Mouse (Mus musculus): ENCODE measurements around the gene D1Pas1.

Gene D1Pas1

DNA sequence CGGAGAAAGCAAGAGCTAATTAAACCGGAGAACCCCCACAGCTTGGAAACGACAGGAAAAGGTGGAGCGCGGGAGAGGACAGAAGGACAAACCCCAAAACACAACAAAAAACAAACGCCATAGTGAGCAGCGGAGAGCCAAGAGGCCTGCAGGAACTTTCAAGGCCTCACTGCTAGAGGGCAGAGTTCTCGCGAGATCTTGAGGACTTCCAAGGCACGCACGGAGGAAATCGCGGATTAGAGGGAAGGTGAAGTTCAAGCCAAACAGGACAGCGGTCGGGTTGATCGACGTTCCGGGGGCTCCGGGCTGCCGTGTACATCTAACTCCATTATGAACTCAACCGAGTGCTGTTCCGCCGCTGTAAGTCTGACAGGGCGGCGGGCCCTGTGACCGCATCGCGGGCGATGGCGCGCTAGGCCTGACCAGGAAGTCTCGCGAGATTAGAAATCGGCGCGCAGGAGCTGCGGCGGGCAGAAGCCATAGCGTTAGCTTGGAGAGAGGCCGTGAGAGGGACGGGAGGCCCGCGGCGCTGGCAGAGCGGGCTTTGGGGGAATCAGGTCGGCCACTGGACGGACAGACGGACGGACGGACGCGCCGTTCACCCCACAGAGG is at the start of gene D1Pas1:
TSS of gene D1Pas1 (plus strand) at position 216 of the 612 bp plus-strand sequence.
- DNase-seq (ENCODE audit: low read depth in 2 of 2, low spot score in 2 of 2), result no peak

DNA sequence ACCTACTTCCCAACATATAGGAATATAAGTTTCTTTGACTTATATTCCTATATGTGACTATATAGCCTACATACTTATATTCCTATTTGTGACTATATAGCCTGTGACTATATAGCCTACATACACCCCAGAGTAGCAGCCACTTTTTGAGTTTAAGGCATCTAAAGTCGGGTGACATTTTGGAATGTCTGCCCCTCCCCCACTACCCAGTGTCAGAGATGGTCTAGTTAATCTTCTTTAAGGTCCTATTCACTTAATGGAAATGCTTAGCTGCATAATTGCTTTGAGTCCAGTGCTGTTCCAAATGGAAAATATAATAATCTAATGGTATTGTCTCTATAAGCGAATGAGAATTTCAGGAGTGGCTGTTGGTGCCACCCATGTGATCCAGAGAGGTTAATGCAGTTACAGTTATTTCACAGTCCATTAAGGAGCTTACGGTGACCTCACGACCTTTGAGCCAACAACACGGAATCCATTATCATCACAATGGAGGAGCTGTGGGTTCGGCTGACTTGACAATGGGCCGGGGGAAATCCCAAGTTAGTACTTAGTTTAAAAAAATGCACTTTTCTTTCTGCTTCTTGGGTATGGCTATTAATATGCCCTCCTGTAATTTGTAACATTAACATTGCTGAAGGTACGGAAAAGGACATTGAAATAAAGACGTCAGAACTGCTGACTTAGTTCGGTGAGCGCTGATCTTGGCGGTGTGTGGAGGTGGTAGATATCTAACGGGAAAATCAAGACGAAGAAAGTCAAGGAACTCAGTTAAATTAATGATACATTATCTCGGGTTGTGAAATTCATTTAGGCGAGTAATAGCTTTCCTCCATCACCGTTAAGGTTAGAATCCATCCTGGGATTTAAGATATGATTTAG is 44.5 kb upstream of the D1Pas1 start:
- no peak for DNase-seq (ENCODE audit: low read depth in 2 of 2, low spot score in 2 of 2)

DNA sequence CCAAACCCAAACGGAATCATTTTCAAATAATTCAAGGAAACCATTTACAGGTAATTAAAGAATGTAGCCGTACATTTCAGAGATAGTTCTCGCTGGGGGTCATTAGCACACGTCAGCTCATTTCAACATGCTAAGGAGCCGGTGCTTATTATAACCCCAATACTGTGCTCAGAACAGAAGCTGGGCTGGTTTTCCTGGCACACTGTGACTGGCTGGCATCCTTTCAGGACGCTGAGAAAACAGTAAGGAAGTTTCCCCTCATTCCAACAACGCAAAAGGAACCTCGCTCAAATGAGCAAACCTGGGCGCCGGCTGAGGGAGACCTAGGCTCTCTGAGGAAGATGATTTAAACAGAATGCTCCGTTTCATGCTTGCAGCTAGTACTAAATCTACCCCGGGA is 43.2 kb upstream of the D1Pas1 start:
- DNase-seq (ENCODE audit: low read depth in 2 of 2, low spot score in 2 of 2), result no peak

DNA sequence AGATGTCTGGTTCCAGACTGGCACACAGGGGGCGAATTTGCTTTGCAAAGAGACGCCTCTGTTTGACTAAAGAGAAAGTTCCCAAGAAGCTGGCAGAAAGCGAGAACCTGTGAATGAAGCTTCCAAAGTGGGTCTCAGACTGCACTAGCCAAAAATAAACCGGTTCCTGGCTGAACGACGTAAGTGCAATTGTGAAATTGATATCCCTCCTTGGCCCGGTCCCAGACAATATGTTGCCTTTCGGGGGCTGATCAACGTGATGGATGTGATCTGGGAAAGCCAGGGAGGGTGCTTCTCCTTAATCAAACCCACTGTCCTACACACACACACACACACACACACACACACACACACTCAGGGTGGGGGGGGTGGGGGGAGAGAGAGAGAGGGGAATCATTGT is 41.8 kb upstream of the D1Pas1 start:
- DNase-seq (ENCODE audit: low read depth in 2 of 2, low spot score in 2 of 2), result no peak

DNA sequence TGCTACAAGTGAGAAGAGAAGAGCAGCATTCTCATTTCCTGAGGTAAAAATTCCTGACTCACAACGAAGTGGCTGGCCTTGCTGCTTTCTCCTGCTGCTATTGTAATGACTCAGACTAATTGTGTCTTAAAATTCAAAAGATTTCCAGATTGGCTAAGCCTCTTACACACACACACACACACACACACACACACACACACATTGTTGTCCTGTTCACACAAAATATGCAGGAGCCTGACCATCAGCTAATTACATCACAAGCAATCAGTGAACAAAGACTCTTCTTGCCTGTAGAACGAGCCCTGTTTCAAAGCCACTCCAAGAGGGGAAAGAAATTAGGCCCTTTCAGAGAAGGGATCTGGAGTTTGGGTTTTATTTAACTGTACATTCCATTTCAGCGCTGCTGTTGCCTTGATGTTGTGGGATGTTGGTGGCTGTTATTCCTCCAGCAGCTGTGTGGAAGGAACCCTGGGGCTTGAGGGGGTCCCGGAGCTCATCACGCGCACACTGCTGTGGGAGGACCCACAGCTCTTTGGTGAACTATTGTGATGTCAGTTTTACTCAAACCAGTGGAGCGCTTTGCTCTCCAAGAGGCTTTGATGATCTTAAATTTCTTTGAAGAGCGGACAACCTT is 40.8 kb upstream of the D1Pas1 start:
- DNase-seq (ENCODE audit: low read depth in 2 of 2, low spot score in 2 of 2), result no peak

DNA sequence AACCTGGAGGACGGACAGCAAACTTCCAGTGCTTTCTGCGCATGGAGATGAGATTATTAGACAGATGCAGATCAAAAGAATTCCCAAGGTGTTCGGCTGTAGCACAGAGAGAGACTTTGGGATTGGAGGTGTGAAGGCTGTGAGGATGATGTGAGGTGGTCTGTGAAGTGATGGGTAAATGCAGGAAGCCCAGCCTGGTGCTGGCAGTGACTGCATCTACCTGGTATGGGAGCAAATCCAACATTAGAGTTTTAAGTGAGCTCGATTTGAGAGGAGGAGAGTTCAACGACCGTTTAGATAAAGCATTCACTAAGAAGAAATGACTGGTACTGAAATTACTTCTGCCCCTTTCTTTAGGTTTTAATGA is 40.3 kb upstream of the D1Pas1 start:
- no peak for DNase-seq (ENCODE audit: low read depth in 2 of 2, low spot score in 2 of 2)

DNA sequence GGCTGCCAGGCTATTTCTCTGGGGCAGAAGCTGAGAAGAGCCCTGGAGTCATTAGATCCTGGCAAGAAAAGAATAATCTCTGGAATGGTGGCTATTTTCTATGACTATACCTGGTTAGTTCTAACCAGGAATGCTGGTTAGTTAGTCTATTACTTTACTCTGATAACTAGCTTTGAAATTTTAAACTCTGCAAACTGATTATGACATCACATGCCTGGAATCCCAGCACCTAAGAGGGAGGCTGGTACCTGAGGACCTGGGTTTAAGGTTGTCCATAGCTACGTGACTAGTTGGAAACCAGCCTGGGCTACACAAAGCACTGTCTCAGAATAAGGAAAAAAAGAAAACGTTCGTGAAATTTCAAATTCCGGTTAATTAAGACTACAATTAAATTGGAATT is 39.7 kb upstream of the D1Pas1 start:
- no peak for DNase-seq (ENCODE audit: low read depth in 2 of 2, low spot score in 2 of 2)

DNA sequence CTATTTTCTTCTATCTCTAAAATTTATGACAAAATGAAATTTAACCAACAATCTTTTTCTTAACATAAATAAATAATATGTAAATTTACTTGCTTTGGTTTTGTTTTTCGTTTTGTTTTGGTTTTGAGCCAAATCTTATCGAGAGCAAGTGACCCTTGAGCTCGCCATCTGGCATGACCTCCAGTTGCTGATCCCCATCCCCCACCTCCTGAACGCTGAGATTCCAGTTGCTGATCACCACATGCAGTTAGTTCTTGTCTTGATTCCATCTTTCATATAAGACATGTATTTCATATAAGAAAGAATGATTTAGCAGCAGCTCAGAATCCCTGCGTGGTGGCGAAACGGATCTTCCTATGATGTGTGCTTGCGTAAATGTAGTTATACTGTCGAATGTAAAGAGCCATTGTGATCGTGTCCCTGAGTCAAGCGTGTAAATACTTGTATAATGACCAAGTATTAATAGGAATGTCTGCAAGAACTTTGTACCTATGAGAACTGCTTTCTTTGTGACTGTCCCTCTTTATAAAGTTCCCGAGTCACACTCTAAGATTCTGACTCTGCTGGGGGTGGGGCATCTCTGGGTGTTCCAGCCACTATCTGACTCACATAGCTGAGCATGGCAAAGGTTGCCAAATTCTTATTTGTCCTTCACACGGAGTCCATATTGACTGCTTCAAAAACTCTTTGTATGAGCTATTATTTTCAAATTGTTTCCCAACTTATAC is 36.9 kb upstream of the D1Pas1 start:
- no peak for DNase-seq (ENCODE audit: low read depth in 2 of 2, low spot score in 2 of 2)

DNA sequence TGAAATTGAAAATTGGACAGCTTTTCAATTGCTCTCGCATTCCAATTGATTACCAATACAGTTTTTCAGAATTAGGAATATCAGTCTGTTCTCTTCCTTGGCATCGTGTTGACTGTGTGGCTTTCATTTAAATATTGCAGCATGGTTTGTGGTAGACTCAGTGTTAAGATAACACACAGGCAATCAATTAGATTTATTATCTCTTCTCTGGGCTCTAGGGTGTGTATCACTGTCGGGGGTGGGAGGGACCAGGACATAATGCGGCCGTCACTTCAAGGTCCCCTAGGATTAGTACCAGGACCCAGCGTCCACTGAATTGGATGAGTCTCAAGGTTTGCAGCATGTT is 36.4 kb upstream of the D1Pas1 start:
- DNase-seq (ENCODE audit: low read depth in 2 of 2, low spot score in 2 of 2), result no peak

DNA sequence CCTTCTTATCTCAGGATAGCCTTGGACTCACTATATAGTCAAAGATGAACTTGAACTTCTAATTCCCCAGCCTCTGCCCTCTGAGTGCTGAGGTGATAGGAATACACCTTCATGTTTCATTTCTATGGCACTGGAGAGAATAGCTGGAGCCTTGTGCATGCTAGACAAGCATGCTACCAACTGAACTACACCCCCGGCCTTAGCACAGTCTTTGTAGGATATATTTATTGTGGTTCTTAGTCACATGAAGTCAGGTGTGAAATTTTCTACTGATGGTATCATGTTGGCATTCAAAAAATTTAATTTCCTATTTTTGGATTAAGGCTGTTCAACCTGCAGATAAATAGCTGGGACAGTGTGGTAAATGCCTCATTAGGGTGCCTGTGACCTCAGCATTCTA is 33.0 kb upstream of the D1Pas1 start:
- no peak for DNase-seq (ENCODE audit: low read depth in 2 of 2, low spot score in 2 of 2)

DNA sequence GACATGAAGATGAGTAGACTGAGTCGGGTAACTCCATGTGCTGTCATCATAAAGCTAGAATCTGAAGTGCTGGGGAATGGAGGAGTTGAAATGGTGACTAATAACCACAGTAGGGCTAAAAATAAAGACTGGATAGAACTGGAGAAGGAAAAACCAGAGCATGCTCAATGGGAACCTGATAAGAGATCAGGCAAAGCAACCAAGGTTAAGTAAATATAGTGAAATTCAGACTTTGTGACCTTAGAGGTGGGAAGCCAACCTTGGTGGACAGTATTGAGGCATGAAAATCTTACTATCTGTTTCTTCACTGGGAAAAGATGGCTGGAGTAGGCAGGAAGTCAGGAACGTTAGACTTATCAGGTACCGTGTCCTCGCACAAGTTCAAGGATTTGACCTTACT is 14.8 kb upstream of the D1Pas1 start:
- DNase-seq (ENCODE audit: low read depth in 2 of 2, low spot score in 2 of 2), result no peak

DNA sequence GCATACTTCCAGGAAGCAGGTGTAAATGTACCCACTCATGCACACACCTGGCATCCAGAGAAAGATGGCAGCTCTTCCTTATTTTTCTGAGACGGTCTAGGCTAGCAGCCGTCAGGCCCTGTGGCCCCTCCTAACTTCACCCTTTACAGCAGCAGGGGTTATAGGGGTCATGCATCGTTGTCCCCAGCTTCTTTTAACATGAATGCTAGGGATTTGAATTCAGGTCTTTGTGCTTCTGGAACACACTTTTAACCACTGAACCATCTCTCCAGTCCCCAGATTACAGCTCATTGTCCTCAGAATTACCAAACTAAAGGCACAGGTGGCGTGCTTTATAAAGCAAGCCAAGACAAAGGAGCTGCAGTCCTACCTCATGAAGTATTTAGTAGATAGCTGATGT is 12.6 kb upstream of the D1Pas1 start:
- DNase-seq (ENCODE audit: low read depth in 2 of 2, low spot score in 2 of 2), result no peak

DNA sequence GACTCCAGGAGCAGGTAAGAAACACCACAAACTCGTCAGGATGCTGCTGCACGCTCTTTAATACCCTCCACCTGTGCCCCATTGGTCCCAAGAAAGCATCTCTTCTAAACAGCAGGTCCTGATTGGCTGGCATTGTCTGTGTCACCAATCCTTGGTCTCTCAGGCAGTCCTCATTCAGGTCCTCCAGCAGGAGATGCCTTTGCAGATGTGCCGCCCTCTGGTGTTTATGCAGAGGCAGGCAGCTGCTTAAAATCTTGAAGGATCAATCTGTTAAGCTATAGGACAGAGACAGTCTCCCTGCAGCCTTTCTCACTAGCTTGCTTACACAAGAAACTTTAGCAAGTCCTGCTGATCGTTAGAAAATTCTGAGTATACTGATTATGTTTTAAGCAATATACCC is 7.8 kb upstream of the D1Pas1 start:
- no peak for DNase-seq (ENCODE audit: low read depth in 2 of 2, low spot score in 2 of 2)

DNA sequence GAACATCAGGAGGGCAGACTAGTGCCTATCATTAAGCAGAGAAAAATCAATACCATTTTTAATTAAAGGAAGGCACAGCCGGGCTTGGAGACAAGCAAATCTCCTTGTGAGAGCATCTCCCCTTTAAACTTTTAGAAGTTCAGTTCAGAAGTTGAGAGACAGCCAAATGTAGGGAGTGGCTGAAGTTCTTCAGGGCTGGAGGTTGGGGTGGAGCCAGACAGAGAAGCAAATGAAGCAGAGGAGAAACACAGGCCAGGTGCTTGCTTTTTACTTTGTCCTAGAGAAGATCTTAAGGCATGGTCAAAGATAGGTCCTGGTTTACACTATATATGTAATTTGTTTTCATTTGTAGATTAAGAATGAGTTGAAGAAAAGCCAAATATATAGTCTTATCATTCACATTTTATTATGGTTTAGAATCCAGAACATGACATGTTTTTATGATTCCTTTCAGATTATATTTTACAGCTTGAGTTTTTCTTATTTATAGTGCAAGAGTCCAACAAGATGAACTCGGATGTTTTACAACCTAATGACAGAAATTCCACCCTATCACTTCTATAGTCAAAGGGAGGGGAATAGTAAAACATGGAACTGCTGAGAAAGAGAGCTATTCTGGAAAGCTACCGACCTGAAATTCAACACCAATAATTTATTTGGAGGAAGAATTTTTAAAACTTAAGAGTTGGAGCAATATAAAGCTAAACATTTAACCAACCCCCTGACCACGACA is 2.9 kb upstream of the D1Pas1 start:
- DNase-seq (ENCODE audit: low read depth in 2 of 2, low spot score in 2 of 2), result no peak

DNA sequence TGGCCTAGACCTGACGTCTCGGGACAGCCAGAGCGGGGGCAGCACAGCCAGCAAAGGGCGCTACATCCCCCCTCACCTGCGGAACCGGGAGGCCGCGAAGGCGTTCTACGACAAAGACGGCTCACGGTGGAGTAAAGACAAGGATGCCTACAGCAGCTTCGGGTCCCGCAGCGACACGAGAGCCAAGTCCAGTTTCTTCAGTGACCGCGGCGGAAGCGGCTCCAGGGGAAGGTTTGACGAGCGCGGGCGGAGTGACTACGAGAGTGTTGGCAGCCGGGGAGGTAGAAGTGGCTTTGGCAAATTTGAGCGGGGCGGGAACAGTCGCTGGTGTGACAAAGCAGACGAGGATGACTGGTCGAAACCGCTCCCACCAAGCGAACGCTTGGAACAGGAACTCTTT is 710 bp downstream of the D1Pas1 start:
- DNase-seq (ENCODE audit: low read depth in 2 of 2, low spot score in 2 of 2), result no peak

DNA sequence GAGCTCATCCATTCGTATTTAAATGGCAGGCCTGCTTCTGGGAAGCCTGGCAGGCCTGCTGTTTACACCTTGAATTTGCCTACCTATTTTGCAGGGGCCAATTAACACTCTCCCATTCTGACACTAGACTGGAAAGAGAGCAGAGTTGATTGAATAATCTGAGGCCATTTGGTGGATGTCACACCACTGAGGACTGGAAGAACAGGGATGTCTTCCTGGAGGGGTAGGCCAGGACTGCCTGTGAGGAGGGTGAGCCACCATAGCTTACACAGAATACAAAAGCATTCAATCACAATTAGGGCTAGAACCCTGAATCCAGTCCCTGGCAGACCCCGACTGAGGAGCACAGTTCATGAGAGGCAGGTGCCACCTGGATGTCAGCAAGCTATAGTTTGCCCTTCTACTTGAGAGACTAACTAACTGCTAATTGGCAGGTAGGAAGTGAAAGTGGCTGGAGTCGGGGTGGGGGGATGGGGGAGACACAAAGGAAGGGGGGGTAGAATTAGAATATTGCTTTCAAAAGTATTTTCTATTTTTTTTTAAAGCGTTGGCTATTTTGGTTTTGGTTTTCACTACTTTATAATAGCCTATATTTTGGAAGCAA is 9.8 kb downstream of the D1Pas1 start:
- DNase-seq (ENCODE audit: low read depth in 2 of 2, low spot score in 2 of 2), result no peak

DNA sequence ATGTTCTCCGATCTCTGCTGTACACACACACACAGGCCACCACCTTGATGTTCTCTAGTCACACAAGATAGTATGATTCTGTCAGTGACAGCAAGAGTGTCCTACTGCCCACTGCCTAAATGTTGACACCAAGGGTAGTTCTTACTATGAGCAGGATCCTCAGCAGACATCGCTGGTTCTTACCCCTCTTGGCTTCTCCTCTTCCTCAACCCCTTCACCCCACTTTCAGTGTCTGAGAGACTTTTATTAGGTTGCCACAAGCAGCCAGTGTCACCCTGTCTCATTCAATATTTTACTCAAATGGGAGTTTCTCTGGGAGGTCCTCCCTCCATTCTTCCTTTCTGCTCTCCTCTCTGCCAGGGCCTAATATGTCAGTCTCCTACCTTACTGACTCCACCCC is 10.6 kb downstream of the D1Pas1 start:
- DNase-seq (ENCODE audit: low read depth in 2 of 2, low spot score in 2 of 2), result no peak

DNA sequence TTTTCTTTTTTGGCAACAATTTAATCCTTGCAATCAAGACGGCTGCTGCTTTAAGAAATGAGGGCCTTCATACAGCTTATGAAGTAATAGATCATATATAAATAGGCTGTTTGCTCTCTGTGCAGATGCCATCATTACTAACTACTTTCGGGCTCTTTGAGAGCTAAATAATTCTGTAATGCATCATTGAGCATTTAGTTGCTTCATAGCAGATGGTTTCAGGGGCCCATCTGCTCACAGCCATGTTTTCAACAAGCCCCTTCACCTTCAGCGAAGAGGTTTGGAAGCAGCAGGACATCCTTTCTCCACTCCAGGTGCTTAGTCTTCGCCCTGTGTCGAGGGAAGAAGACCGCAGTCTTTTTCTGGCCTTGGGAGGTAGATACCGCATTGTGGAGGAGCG is 12.2 kb downstream of the D1Pas1 start:
- no peak for DNase-seq (ENCODE audit: low read depth in 2 of 2, low spot score in 2 of 2)

DNA sequence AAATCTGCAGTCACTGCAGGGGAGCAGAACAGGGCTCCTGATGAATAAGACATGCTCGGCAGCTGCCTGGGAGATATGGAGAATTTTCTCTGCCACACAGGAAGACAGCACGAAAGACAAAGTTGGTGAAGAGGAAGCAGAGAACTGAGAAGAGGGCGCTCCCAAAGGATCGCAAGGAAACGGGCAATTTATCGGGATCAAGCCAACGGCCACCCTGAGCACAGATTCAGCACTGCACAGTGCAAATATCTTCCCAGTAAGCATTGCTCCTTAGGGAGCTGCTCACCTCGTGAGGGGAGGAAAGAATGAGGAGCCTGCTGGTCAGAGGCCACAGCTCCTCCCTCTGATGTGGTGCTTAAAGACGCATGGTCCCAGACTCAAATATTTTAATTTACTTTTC is 13.3 kb downstream of the D1Pas1 start:
- DNase-seq (ENCODE audit: low read depth in 2 of 2, low spot score in 2 of 2), result no peak

DNA sequence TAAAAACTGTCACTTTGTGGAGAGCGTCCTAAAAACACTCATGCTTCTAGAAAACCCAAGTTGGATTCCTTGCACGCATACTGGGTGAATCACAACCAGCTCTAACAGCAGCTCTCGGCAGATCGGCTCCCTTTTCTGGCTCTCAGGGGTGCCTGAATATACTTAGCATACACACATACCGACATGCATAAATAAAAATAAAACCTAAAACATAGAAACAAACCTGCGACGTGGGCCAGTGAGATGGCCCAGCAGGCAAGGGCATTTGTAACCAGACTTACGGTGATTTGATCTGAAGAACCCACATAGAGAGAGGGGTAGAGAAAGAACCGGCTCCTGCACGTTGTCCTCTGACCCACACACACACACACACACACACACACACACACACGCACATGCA is 17.9 kb downstream of the D1Pas1 start:
- DNase-seq (ENCODE audit: low read depth in 2 of 2, low spot score in 2 of 2), result no peak

DNA sequence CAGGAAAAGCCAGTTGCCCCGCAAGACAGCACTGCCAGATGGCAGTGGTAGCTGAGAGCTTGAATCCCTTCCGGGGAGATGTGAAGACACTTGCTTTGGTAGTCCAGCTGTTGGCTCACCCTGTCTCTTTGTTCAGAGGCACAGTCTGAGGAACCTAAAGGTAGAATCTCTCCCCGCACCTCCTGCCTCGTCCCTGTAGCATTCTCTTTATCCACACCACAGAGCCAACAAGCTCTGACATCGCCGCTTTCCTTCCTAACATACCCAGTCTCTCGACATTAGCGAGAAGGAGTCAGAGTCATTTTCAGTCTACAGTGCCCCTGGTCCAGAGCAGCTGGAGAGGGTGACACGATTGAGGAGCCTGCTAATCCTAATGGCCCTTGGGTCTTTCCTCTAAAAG is 18.9 kb downstream of the D1Pas1 start:
- no peak for DNase-seq (ENCODE audit: low read depth in 2 of 2, low spot score in 2 of 2)
